Mouse (Mus musculus): ENCODE measurements around the gene Mybpc3.

Gene Mybpc3

DNA sequence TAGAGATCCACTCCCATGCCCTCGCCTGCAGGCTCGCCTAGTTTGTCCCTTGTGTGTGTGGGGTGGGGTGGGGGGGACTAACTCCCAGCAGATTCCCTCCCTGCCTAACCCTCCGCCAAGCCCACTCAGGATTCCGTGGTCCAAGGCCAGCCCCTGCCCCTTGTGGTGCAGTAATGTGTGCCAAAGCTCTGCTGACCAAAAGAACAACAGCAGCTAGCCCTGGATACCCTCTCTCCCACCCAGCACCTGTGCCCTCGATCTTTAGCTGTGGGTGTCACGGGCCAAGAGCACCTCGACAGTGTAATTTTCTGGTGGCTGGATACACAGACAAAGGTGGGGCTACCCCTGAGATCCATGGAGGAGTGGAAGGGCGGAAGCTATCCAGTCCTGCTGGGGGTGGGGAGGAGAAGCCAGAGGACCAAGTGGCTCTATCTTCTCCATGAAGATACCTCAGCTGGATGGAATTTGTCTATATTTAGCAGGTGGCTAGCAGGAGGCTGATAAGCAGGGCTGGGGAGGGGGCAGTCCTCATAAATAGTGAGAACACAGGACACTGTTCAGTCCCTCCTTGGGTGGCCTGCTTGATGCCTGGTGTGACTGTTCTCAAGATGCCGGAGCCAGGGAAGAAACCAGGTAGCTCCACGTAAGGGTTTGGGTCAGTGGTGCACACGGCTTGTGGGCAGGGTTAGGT lies at the start of gene Mybpc3:
Mybpc3 (plus strand) TSS at position 560 of the 691 bp plus-strand sequence.
- no peak for DNase-seq (ENCODE audit: low spot score in 2 of 2)

DNA sequence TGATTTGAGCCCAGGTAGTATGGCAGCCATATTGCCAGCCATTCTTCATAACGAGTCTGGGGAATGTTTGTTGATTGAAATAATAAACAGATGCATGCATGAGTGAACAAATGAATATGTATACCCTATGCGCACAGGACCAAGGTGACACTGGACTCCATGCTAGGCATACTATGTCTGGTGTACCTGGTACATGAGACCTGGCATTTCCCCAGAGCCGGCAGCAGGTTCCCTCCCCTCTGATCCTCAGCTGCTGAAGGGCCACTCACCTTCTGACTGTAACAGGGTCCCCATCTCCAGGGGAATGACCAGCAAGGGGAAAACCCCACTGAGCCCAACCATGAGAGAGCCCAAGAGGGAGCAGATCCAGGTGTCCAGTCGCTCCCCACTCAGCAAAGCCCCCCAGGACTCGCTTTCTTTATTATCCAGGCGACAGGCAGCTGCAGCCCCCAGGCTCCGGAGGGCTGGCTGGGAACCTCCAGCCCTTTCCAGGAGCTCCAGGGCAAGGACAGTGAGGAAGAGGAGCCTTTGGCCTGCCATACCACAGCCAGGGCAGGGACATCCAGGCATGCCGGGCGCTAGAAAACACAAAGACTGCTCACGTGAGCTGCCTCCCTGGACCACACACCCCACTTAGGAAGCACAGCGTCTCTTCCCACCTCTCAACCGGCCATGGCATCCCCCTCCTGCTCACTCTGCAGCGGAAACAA lies 49.6 kb upstream of the Mybpc3 start:
- DNase-seq (ENCODE audit: low spot score in 2 of 2) = no peak

DNA sequence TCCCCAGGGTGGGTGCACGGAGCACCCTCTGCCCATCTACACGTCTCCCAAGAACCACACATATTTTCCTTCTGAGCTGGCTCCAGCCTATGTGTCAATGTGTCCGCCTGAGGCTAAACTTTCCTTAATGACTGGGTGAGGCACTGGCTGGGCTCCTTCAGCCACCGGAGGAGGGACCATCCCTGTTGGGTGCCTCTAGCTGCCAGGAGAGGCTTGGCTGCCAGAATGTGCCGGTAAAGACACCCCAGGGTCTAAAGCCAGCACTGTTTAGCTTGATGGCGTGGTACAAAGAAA lies 49.1 kb upstream of the Mybpc3 start:
- no peak for DNase-seq (ENCODE audit: low spot score in 2 of 2)

DNA sequence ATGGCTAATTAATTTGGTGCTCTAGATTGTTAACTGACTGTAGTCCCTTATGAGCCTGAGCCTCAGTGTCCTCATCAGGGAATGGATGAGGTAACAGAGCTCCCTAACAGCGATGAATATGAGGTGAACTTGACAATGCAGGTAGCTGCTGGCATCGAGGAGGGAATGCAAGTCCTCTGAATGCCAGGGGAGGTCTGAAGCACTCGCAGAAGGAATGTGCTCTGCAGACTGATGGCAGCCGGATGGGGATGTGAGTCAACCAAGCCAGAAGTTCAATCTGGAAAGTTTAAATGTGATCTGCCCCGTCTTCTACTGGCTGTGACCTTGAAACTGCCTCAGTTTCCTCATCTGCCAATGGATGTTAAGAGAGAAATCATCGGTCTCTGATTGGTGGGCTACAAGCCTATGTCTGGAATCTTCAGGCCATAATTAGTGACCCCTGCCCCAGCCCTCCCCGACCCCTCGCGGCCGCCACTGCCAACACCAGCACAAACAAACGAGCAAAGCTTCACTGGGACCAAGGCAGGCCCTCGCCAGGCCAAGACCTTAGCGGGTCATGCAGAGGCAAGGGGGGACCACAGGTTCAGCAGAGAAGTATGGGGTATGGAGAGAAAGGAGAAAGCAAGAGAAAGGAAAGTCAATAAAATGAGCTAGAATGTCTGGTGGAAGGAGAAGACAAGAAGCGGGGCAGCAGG lies 48.5 kb upstream of the Mybpc3 start:
- no peak for DNase-seq (ENCODE audit: low spot score in 2 of 2)

DNA sequence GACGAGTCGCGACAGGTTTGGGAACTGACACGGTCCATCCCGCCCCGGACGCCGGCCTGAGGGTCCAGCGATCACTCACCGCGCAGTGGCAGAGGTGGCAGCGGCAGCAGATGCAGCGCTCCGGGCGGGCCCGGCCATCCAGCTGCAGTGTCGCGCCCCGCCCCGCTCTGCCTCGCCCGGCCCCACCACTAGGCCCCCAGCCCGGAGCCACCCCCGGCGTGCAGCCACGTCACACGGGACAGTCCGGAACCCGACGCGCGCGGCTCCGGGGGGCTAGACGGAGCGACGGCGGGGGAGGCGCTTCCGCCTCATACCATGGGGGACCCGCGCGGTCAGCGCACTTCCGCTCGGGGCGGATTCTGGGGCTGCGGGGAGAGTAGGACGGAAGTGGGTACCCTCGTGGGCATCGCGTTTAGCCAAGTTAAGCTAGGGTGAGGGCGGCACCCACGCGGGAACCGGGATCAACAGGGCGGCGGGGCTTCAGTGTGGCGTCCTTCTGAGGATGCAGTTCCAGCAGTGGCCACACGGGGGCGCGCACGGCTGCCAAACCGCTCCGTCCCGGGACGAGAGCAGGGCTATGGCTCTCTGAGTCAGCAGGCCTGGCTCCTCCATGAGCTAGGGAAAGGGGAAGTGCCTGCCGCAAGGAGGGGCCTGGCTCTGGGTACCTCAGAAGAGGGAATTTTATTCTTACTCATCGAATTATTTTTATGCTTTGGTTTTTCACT lies 47.7 kb upstream of the Mybpc3 start, which contains the start of gene Slc39a13:
Slc39a13 (minus strand) TSS at position 342 of the 725 bp plus-strand sequence.
- peak; percentile 95 to 99 for DNase-seq (ENCODE audit: low spot score in 2 of 2)

DNA sequence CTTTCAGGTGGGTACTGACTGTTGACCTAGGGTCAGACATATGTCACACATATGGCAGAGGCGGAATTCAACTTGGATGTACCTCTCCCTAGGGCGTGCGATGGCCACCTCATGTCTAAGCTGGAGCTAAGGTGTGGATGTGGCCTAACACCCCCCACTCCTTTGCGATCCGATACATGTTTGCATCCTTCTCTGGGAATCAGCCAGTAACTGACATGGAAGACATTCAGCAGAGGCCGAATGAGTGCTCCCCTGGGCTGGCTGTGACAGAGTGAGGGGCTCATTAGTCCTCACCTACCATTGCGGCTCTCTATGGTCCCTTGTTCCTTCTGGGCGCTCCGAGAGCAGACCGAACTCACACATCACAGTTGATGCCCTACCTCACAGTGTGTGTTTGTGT lies 46.9 kb upstream of the Mybpc3 start:
- no peak for DNase-seq (ENCODE audit: low spot score in 2 of 2)

DNA sequence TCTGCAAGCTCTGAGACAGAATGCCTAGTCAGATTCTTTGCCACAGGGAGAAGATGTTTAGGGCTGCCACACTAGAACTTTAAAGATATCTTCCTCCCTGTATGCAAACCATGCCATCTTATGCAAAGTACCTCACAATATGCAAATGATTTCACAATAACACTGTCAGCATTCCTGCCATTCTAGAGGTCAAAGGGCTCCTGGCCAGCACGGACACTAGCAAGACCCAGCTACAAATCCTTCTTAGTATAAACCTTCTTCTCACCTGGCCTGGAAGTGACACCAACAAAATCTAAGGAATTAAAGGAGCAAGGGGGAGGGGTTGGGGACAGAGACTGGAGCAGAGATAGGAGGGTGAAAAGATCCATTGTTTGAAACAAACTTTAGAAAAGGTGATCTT lies 45.9 kb upstream of the Mybpc3 start:
- DNase-seq (ENCODE audit: low spot score in 2 of 2) = no peak

DNA sequence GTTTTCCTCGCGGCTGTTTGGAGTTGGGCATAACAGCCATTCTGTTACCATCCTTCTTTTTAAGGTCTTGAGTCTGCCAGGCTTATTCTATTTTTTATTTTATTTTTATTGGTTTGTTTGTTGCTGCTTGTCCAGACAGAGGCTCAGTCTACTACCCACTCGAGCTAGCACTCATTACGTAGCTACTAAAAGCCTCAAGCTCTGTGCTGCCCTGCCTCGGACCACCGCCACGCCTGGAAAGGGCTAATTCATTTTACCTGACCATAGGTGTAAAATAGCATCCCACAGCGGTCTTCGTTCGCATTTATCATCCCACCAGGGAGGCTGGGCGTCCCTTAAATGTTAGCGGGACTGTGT lies 40.0 kb upstream of the Mybpc3 start:
- no peak for DNase-seq (ENCODE audit: low spot score in 2 of 2)

DNA sequence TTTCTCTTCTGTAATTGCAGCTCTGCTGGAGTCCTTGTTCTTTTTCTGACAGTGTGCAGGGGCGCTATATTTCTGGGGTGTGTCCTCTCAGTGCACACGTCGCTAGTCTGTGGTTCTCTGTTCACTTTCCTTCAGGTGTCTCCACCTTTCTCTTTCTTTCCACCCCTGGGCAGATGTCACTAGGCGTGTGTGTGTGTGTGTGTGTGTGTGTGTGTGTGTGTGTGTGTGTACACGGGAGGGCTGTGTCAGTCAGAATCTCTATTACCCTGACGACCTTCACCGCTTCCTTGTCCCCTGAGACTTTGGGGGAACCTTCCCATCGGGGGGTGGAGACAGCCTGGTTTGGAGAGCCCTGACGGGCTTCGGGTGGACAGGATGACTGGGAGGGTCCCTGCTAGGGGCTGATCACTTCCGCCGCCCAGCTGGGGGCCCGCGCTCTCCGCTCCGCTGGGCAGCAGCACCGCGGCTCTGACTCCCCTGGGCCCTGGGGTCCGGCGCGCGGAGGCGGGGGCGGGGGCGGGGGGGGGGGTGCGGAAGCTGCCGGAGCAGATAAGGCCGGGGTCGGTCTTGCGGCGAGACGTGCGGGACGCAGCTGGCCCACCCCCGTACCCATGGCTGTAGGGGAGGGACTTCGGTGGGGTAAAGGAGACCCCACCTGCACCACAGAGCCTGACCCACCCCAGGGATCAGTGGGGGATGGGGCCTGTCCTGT lies 39.5 kb upstream of the Mybpc3 start:
- no peak for DNase-seq (ENCODE audit: low spot score in 2 of 2)

DNA sequence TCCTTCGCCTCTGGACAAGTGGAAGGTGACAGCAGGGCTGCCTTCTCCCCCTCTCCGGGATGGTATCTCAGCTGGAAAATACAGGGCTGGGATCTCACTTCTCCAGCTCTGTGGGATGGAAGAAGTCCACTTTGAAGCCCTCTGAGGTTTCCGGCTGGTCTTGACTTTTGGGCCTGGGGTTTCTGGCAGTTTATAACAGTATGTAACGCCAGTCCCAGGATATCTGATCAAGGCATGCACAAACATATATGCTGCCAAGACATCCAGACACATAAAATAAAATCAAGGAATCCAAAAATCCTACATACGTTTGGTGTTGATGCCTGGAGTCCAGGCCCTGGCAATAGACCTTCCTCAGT lies 38.9 kb upstream of the Mybpc3 start:
- DNase-seq (ENCODE audit: low spot score in 2 of 2) = no peak

DNA sequence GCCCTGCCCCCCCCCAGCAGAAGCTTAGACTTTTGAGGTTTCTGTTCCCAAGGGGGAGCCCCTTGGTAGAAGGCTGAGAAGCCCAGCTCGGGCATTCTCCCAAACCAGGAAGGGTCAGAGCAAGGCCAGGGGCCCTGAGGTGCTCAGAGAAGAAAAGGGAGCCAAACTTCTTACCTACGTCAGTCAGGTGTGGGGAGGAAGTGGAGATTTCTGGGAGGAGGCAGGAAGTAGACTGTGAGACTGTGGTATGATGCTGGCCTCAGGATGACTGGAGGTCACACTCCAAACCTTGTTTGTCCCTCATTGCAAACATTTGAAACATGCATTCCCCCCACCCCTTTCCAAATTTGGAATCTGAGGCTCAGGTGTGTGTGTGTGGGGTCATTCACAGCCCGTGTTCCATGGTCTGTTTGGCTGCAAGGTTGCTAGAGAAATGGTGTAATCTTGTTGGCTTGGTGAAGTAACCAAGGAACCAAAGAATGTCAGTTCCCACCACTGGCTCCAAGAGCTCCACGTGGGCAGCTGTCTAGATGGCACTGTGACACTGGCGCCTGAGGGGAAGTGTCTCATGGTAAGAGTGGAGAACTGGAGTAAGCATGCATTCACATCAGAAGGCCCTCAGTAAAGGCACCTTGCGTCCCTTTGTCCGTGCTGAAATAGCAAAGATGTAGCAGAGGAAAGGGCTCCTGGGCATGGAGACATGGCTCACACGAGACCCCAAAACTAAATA lies 37.0 kb upstream of the Mybpc3 start:
- DNase-seq (ENCODE audit: low spot score in 2 of 2) = no peak

DNA sequence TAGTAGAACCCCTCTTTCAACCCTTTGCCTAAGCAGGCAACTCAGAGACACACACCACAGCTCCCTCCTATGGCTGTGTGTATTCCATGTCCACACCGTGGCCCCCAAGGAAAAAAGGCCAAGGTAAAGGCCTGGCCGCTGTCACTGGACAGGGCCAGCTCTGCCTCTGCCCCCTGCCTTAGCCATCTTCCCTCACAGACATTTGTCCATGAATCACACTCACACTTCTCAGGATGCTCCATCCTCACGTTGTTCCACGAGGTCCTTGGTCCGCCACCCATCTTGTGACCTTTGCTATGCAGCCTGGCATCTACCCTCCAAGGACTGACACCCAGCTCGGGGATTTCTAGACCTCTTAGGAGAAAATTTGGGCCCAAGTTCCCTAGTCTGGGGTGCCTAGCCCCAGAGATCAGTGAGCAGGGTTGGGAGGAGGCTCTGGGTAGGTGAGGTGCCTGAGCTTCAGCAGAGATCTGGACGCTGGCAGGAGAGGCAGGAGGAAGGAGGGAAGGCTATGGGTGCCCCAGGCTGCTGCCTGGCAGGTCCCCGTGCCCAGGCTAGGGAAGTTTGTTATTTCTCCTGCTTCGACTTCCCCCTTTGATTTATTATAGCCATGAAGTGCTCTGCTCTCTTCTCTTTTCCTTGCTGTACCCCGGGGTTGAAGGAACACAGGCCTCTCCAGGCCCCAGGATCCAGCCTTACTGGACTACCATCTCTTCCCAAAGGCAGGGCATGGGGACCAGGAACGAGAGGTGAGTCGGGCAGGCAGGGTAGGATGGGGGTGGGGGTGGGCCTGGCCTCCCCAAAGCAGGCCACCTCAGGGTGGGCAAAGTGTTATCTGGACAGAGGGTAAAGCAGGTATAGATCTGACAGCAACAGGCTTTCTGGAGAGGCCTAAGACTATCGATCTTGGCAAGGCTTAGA lies 35.9 kb upstream of the Mybpc3 start, which contains the start of gene Spi1:
Spi1 (plus strand) TSS at position 616 of the 921 bp plus-strand sequence.
- DNase-seq (ENCODE audit: low spot score in 2 of 2) = no peak

DNA sequence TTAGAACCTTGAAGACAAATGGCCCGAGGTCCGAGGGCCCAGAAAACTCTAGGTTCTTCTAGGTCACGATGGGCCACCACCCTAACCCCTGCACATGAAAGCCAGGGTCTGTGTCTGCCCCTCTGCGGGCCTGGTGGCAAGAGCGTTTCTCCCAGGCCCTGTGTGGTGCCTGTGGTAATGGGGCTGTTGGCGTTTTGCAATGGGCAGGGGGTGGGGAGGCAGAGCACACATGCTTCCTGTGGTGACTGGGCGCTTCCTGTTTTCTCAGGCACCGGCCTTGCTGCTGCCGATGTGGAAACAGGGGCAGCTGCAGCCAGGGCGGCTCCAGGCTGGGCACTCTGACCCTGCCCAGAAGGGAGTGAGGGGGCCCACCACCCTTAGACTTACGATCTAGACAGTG lies 35.1 kb upstream of the Mybpc3 start:
- no peak for DNase-seq (ENCODE audit: low spot score in 2 of 2)

DNA sequence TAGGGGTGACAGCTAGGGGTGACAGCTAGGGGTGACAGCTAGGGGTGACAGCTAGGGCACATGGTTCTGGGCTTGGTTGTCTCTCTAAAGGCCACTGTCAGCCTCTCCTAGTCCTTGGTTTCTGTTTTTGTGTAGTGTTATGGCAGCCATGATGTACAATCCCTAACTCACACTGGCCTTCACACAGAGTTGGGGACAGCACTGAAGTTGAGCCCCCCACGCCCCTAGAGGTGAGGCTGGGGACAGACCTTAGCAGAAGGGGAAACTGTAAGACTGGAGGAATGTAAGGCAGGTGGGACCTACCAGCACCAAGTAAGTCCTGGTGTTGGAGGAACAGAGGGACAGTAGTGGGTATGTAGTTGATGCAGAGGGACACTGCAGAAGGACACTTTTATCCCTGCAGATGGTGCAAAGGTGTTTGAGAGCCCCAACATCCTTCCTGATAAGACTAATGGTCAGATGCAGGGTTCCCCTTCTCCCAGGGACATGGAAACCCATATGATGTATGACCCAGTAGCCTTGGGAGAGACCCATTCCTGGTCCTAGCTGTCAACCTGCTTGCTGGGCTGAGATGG lies 34.5 kb upstream of the Mybpc3 start:
- DNase-seq (ENCODE audit: low spot score in 2 of 2) = no peak

DNA sequence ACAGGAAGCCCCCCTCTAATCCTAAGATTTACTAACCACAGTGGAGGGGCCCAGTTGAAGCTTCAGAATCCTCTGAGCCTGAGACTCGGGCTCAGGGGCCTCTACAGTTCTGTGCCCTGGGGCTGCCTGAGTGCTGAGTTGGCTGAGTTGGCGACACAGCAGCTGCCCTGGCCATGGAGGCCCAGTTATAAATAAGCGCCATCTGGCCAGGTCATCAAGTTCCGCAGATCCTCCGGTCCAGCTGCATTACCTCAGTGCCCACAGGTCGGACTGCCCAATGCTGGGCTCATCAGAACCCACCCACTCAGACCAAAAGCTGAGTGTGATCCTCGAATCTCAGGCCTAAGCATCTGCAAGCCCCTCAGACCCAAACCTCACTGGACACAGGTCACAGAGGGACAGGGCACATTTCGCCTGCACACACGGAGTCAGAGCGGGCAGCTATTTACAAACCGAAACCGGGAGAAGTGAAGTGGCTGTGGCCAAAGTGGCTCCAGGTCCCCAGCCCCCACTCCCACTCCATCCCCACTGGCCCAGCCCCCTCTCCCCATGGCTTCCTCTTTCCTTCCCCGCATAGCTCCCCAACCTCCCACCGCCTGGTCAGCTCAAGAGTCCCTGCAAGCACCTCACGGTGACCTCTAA lies 33.6 kb upstream of the Mybpc3 start:
- no peak for DNase-seq (ENCODE audit: low spot score in 2 of 2)

DNA sequence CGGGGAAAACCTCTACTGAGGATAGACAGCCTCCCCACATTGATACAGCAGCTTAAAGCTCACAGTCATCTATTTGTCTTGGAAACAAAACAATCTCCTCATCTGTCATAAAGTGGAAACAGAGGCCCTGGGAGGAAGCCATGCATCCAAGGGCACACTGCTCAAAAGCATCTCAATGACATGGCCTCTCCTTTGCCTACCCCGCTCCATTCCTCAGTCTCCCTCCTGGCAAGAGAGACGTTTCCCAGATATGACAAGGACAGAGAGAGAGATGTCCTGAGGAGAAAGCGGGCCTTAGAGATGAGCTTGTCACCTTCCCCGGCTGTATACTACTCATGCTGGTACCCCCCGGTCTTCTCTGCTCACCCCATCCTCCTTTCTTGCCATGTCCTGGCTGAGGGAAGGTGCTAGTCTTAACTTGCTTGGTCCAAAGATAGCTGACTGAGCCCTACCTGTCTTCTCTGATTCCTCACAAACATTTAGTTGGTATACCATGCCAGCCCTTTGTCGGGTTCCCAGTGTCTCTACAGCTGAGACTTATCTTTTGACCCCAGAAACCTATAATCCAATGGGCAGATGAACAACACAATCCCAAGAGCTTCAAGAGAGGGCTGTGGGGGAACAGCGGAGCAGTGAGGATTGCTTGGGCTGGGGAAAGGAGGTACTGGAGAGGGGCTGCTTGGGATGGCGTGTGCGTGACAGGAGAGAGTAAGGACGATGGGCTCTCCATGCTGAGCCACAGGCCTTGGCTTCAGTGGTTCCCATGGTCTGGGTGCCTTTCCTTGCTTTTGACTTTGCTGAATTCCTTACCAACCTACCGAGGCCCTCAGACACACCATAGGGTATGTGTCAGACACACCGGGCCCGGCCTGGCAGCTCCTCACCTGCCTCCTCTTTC lies 32.2 kb upstream of the Mybpc3 start:
- no peak for DNase-seq (ENCODE audit: low spot score in 2 of 2)

DNA sequence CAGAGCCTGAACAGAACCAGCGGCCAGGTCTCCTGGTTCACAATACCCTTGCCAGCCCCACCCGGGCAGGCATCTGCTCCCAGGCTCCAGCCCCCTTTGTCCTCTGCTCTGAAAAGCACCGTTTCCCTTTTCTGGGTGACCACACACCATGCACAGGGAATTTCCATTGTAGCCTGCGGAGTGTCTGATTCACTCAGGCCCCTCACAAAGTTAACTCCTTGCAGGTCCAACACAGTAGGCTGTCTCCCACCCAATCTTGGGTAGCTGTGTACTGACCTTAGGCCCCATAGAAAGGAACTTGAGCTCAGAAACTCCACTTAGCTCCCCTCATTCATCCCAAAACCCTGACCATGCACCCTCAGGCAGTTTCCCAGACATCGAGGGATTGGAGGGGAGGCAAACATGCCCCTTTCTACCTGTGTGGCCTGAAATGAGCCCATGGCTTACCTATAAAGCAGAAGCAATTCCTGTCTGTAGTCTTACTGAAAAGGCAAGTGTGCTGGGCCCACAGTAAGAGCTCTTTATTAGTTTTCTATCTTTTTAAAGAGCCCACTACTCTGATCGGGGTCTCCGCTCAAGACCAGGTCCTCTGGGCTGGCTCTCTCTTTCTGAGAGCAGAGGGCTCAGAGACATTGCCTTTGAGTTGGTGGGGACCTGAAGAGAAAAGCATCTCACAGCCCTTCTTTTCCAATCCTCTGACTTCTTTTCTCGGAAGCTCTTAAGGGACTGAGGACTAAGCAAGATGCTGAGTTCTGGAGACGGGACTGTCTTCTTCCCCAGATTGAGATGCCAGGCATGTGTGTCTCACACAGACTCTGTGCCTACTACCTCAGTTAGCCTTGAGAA lies 31.3 kb upstream of the Mybpc3 start:
- no peak for DNase-seq (ENCODE audit: low spot score in 2 of 2)

All from frontal cortex, postnatal 25 days (tissue).